Mouse (Mus musculus): Measurements from ENCODE around the gene 4931406P16Rik. TPM values are rescaled to one million over a fixed set of nuclear protein-coding genes. Genes with fewer than 3 reads are reported as not detected.
"Not testable (repeated sequence)": the region's sequence is repeated elsewhere in the genome, so short reads cannot be mapped to it uniquely, and the experiment has no call there.

4931406P16Rik gene
- total RNA-seq, 2 experiments from 2014 or later, result 57.4 to 79.6 TPM

- DNase-seq, result no peak
These were observed 100.1 kb downstream of the 4931406P16Rik start for GRCm38 (mm10) chr7:34213281-34213680.

- DNase-seq, result no peak
These were observed 105.2 kb downstream of the 4931406P16Rik start for GRCm38 (mm10) chr7:34208027-34208745.

- DNase-seq, result no peak
These were observed 107.0 kb downstream of the 4931406P16Rik start for GRCm38 (mm10) chr7:34206331-34206730.

GRCm38 (mm10) chr7:34202147-34202546 lies 111.2 kb downstream of the 4931406P16Rik start:
- not testable (repeated sequence) for DNase-seq

- DNase-seq, result no peak
These were observed 112.5 kb downstream of the 4931406P16Rik start for GRCm38 (mm10) chr7:34200829-34201228.

GRCm38 (mm10) chr7:34198346-34198745 lies 115.0 kb downstream of the 4931406P16Rik start:
- peak; percentile 22 to 57 for DNase-seq

- DNase-seq, result peak; percentile 93 to 95
These were observed 116.9 kb downstream of the 4931406P16Rik start, which contains the start of gene Pdcd2l for GRCm38 (mm10) chr7:34196132-34197128. TSS of gene Pdcd2l (minus strand) at chr7:34196661.

- DNase-seq, result no peak
These were observed 117.7 kb downstream of the 4931406P16Rik start for GRCm38 (mm10) chr7:34195632-34196031.

GRCm38 (mm10) chr7:34192825-34193224 lies 120.5 kb downstream of the 4931406P16Rik start:
- no peak for DNase-seq

GRCm38 (mm10) chr7:34189376-34189989 lies 123.9 kb downstream of the 4931406P16Rik start:
- DNase-seq, result no peak

Other genes with a start within 250 kb of the 4931406P16Rik start
- not detected for gene Scgb1b30, start 218.1 kb downstream of the 4931406P16Rik start, total RNA-seq (2021)
- 10 to 100 TPM; 24.6 to 29.1 TPM for gene Wtip, start 180.3 kb downstream of the 4931406P16Rik start, total RNA-seq (2021)
- 10 to 100 TPM; 74.8 to 76.1 TPM for gene Uba2, start 144.0 kb downstream of the 4931406P16Rik start, total RNA-seq (2021)
- 10 to 100 TPM; 21.8 to 23.9 TPM for gene Pdcd2l, start 116.9 kb downstream of the 4931406P16Rik start, total RNA-seq (2021)
- gene Gpi1, start 83.2 kb downstream of the 4931406P16Rik start, total RNA-seq (2021), result 100 to 1,000 TPM; 373 to 429 TPM
- gene Gm6096, start 62.5 kb downstream of the 4931406P16Rik start, total RNA-seq (2021), result not detected
- 100 to 1,000 TPM; 105 to 121 TPM for gene Lsm14a, start 79.8 kb upstream of the 4931406P16Rik start, total RNA-seq (2021)